Mouse (Mus musculus) effector memory CD4-positive, alpha-beta T cell, adult 5 months (primary cell): Measurements from ENCODE around the gene Vmn2r108. TPM values are rescaled to one million over a fixed set of nuclear protein-coding genes. Genes with fewer than 3 reads are reported as not detected.

ENCODE experiments used
- polyA plus RNA-seq: library from polyadenylated mRNA; unstranded; fragments of 100-300 nt; shearing (Covaris generic); gene quantifications from one replicate; pipeline ENCODE4 v1.2.1, GENCODE M21; 2017

Vmn2r108 gene
- polyA plus RNA-seq, result not detected

DNA sequence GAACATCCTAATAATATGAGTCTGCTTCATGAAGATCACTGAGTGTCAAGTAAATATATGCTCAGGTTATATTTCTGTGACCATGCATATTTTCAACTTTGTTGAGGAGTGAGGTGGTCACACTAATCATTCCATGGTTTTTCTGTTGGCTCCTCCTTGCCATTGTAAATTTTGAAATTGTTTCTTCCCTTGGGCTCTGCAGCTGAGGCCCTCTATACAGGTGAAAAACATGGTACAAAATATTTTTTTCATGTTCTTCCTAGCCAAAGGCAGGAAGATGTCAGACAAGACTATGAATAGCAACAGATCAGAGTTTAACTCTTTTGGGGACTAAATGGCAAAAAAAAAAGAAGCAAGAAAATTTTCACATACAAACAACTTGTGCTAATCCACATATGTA is at the start of gene Vmn2r108:
Gene Vmn2r108, minus strand, starts transcription at position 101 of the 400 bp plus-strand sequence.

DNA sequence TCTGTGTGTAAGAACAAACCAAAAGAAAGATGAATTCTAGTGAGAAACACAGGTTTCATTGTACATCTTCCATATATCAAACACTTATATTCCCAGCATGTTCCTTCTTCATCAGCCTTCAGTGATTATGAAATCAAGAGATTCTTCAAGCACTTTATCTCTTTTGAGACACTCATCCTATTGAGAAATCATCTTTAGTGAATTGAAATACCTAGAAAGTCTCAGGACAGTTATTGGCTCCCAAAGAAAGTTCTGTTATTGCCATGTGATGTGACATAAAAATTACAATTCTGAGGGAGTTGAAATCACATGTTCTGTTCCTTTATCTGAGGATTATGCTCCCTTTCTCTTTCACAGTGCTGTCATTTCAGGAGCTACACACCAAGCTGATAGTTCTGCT is 16.7 kb upstream of the Vmn2r108 start, which contains the start of gene Vmn1r225:
Gene Vmn1r225, plus strand, starts transcription at position 301 of the 400 bp plus-strand sequence.

DNA sequence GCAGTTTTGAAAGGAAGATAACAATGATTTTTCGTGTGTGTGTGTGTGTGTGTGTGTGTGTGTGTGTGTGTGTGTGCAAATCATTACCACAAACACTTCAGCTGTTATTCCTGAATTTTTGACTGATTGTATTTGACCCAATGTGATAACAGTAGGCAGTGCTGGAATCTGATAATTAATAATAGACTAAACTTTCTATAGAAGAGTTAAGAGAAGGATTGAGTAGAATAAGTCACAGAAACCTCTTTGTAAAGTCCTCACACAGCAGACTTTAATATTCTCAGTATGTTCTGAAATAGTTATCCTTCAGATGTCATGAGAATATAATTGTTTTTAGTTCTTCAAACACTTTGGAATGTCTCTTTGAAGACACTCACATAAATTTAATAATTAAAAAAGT is 67.3 kb downstream of the Vmn2r108 start, which contains the start of gene Vmn1r224:
Gene Vmn1r224, plus strand, starts transcription at position 301 of the 400 bp plus-strand sequence.

Other genes starting within 250 kb of the Vmn2r108 start
- 0.12 TPM for gene Vmn2r105, start 246.3 kb downstream of the Vmn2r108 start, polyA plus RNA-seq
- 0.12 TPM for gene Vmn2r106, start 195.8 kb downstream of the Vmn2r108 start, polyA plus RNA-seq
- gene Vmn2r107, start 136.1 kb downstream of the Vmn2r108 start, polyA plus RNA-seq, result not detected
- not detected for gene Vmn1r224, start 67.2 kb downstream of the Vmn2r108 start, polyA plus RNA-seq
- not detected for gene Vmn1r225, start 16.8 kb upstream of the Vmn2r108 start, polyA plus RNA-seq
- gene Vmn2r109, start 83.4 kb upstream of the Vmn2r108 start, polyA plus RNA-seq, result not detected
- gene Vmn2r110, start 115.1 kb upstream of the Vmn2r108 start, polyA plus RNA-seq, result 0.05 TPM
- gene Fpr-rs3, start 143.5 kb upstream of the Vmn2r108 start, polyA plus RNA-seq, result 0.36 TPM
- not detected for gene Vmn1r226, start 201.5 kb upstream of the Vmn2r108 start, polyA plus RNA-seq
- gene Vmn1r227, start 248.5 kb upstream of the Vmn2r108 start, polyA plus RNA-seq, result not detected